Mouse (Mus musculus) E14TG2a.4 (cell line): ENCODE data around the gene F13b.

Experiments used
- CTCF ChIP-seq: conservative IDR thresholded peaks from 2 replicates; pipeline ENCODE4 v1.5.1; 2014; ENCODE audit warnings: low read length
- NANOG ChIP-seq: IDR thresholded peaks from 2 replicates; pipeline ENCODE4 v1.6.1; 2014; ENCODE audit warnings: borderline replicate concordance, low read length, mixed read lengths
- POU5F1 ChIP-seq: IDR thresholded peaks from 2 replicates; pipeline ENCODE4 v1.6.1; 2014; ENCODE audit warnings: low read length, borderline replicate concordance

DNA sequence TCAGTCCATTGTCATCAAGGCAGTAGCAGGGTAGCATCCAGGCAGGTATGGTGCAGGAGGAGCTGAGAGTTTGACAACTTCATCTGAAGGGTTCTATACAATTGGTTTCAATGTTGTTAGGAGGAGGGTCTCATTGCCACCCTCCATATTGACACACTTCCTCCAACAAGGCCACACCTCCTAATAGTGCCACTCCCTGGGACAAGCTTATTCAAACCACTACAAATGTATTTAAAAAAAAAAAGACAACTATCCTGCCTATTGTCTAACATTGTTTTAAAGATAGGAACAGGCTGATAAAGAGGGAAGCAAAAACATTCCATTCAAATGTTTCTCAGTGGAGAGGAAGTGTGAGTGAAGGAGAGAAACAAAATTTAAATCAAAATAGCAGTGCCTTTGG, 1.8 kb upstream of the F13b start:
- no peak for TF ChIP-seq CTCF
- no peak for TF ChIP-seq POU5F1
- no peak for TF ChIP-seq NANOG
